Mouse (Mus musculus) lung, embryonic 14.5 days (tissue): Measurements from ENCODE around the gene Mvb12b. TPM values are rescaled to one million over a fixed set of nuclear protein-coding genes. Genes with fewer than 3 reads are reported as not detected.

Source experiments
- ATAC-seq: fragments of 200-750 bp; cut with Nextera tagmentation; 2 replicates; pipeline ENCODE4 v1.8.0; 2017; ENCODE audit warnings: mild to moderate bottlenecking, moderate TSS enrichment, moderate library complexity; ENCODE audit not compliant: insufficient read depth
- DNase-seq: peaks from one replicate; pipeline ENCODE4 v3.0.0-alpha.2; 2015
- H3K27ac ChIP-seq: fragments of 300-500 bp; sonication (generic); 2 replicates; pipeline ENCODE4 v1.5.1; 2014; ENCODE audit warnings: low read depth, mild to moderate bottlenecking, moderate library complexity
- H3K27me3 ChIP-seq: fragments of 300-500 bp; sonication (generic); 2 replicates; pipeline ENCODE4 v1.6.1; 2014; ENCODE audit warnings: low read length, control low read depth; ENCODE audit not compliant: insufficient read depth
- H3K36me3 ChIP-seq: fragments of 300-500 bp; sonication (generic); 2 replicates; pipeline ENCODE4 v1.6.1; 2014; ENCODE audit warnings: control low read depth; ENCODE audit not compliant: insufficient read depth
- H3K4me1 ChIP-seq: fragments of 300-500 bp; sonication (generic); 2 replicates; pipeline ENCODE4 v1.6.1; 2014; ENCODE audit warnings: antibody characterized with exemption, control low read depth; ENCODE audit not compliant: insufficient read depth
- H3K4me2 ChIP-seq: fragments of 300-500 bp; sonication (generic); 2 replicates; pipeline ENCODE4 v1.6.1; 2014; ENCODE audit warnings: mild to moderate bottlenecking
- H3K4me3 ChIP-seq: fragments of 300-500 bp; sonication (generic); 2 replicates; pipeline ENCODE4 v1.5.1; 2014; ENCODE audit warnings: low read depth, low read length
- H3K9ac ChIP-seq: fragments of 300-500 bp; sonication (generic); 2 replicates; pipeline ENCODE4 v1.6.1; 2014
- H3K9me3 ChIP-seq: fragments of 300-500 bp; sonication (generic); 2 replicates; pipeline ENCODE4 v1.6.1; 2016; ENCODE audit warnings: low read depth, low read length, control low read depth
- CTCF ChIP-seq: IDR thresholded peaks from 2 replicates; pipeline ENCODE4 v1.5.1; 2016; ENCODE audit warnings: antibody characterized with exemption, low read depth
- WGBS: fragments of 180-500 bp; shearing (Covaris S2); extraction: QIAGEN DNeasy Blood & Tissue Kit; methylation state at CpG from one replicate; pipeline ENCODE4 v1.1.7; 2014; 5-methylcytosine and 5-hydroxymethylcytosine counted together
- polyA plus RNA-seq: library from polyadenylated mRNA; unstranded; fragments of >200 nt; fragmentation: Nextera tagmentation; extraction: Ambion mirVana; gene quantifications from 2 replicates; pipeline ENCODE4 v1.2.1, GENCODE M21; 2014

Gene Mvb12b
- 20.7 and 24.8 TPM in 2 replicates for polyA plus RNA-seq

DNA sequence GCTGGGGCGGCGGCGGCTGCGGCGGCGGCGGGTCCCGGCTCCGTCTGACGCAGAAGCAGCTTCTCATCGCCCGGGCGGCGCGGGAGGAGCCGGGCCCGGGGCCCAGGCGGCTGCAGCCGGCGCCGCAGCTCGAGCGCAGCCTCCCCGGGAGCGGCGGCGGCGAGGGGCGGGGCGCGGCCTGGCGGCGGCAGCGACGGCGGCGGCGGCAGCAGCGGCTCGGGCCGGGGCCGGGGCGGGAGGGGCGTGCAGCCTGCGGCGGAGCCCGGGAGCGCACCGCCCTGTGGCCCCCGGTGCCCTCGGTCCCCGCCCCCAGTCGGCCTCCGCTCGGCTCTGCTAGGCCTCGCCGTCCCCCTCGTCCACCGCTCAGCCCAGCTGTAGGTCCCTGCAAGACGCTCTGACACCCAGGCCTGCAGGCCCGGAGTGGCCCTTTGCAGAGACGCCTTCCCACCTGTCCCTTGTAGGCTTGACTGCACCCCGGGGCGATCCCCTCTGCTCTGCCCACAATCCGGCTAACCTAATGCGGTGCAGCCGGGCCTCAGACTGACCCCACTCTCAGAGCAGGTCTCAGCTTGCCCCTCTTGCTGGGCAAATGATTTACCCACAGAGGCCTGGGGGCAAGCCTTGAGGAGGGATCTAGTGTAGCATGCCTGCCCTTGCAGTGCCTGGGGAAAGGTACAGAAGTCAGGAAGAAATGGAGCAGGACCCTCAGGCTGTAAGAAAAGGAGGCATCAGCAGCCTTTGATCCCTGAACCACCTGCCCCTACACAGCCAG, at the start of gene Mvb12b:
Gene Mvb12b (minus strand): TSS at position 619 of the 772 bp plus-strand sequence.
- Histone ChIP-seq H3K9me3 (no peaks in the 10 kb centered on the region), H3K4me2 (peak within 1 kb of the TSS; percentile 95), H3K4me3 (peak within 1 kb of the TSS; percentile 83), H3K4me1 (peaks cover 10% of the 10 kb centered on the region; the same call in 1 of the 2 replicates), H3K9ac (peak within 1 kb of the TSS; percentile 97), H3K27ac (peak within 1 kb of the TSS; percentile 89), H3K27me3 (no peaks in the 10 kb centered on the region), H3K36me3 (no peaks in the 10 kb centered on the region)
- peak; percentile 67 for DNase-seq
- no peak for TF ChIP-seq CTCF
- peak; percentile 81 for ATAC-seq
- WGBS = 1% methylated on average over 42 of the region's 67 CpGs

DNA sequence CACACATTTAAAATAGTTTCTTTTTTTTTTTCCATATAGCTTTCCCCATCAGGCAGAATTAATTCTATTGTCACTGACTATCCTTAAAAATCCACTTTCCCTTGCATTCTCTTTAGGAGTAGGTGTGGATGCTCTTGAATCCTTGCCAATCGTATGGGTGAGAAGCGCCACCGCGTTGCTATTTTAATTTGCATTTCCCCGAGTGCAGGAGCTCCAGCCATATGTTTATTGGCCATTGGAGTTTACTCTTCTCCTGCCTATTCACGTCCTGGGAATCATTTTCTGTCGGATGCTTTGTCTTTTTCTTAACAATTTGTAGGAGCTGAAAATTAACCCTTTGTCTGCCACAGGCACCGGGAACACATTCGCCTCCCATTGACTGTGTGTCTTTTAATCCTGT, 48.0 kb upstream of the Mvb12b start:
- Histone ChIP-seq H3K36me3 (no peaks in the 10 kb centered on the region), H3K4me2 (no peak overlapping the region), H3K9ac (no peak overlapping the region), H3K4me3 (no peak overlapping the region), H3K9me3 (no peaks in the 10 kb centered on the region), H3K27ac (no peak overlapping the region), H3K27me3 (no peaks in the 10 kb centered on the region), H3K4me1 (no peaks in the 10 kb centered on the region)
- no peak for TF ChIP-seq CTCF
- no peak for ATAC-seq
- no peak for DNase-seq
- 50% methylated on average over 9 of the region's 9 CpGs for WGBS

GRCm38 (mm10) chr2:33933606-33934510, 46.1 kb upstream of the Mvb12b start:
- WGBS = 62% methylated on average over 10 of the region's 10 CpGs
- DNase-seq = no peak

DNA sequence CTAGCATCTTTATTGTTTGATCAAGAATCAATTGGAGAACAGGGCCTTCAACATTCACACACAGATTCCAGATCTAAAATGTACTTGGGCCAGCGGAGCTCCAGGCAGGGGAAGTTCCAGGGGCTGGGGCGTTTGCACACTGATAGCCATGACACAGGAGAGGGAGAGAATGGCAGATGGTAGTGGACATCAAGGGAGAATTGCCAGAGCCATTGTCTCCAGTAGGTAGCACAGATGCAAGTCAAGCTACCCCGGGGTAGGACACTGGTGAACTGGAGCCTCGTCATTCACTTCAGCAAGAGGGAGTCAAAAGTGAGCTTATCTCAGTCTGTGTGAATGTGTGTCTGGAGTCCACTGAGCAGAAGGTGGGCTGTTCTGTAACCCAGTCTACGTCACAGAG, 43.4 kb upstream of the Mvb12b start:
- H3K27ac ChIP-seq = no peak overlapping the region
- no peaks in the 10 kb centered on the region for H3K36me3 ChIP-seq
- ATAC-seq (no peak), DNase-seq (no peak)
- WGBS = 72% methylated on average over 5 of the region's 5 CpGs
- no peak overlapping the region for H3K4me2 ChIP-seq
- H3K9ac ChIP-seq = no peak overlapping the region
- no peaks in the 10 kb centered on the region for H3K9me3 ChIP-seq
- no peak for TF ChIP-seq CTCF
- H3K4me3 ChIP-seq = no peak overlapping the region
- no peaks in the 10 kb centered on the region for H3K4me1 ChIP-seq
- no peaks in the 10 kb centered on the region for H3K27me3 ChIP-seq

More at GRCm38 (mm10) chr2:33933606-33934510, 46.1 kb upstream of the Mvb12b start:
- Histone ChIP-seq H3K4me3 (no peak overlapping the region), H3K4me2 (no peak overlapping the region), H3K36me3 (no peaks in the 10 kb centered on the region), H3K9ac (no peak overlapping the region), H3K27me3 (no peaks in the 10 kb centered on the region), H3K27ac (no peak overlapping the region), H3K9me3 (no peaks in the 10 kb centered on the region), H3K4me1 (no peaks in the 10 kb centered on the region)
- TF ChIP-seq CTCF = no peak
- no peak for ATAC-seq

DNA sequence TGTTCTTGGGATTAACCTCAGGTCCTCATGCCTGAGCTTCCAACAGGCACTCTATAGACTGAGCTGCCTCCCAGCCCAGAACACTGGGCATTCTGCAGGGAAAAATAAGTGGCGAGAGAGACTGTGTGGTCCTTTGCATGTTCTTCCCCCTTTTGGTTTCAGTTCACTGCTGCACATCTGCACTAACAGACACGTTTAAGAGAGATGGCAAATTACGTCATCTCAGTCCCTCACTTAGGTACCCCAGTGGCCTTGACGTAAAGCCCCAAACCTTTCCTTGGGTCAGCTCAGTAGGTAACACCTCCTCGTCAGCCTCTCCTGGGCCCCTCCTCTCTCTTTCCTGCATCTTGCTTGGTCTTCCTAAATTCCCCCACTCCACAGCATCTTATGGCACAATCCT, 37.5 kb upstream of the Mvb12b start:
- Histone ChIP-seq H3K27ac (no peak overlapping the region), H3K36me3 (no peaks in the 10 kb centered on the region), H3K27me3 (no peaks in the 10 kb centered on the region), H3K4me1 (peaks cover 7% of the 10 kb centered on the region; the same call in 1 of the 2 replicates), H3K9ac (no peak overlapping the region), H3K4me2 (no peak overlapping the region), H3K9me3 (no peaks in the 10 kb centered on the region), H3K4me3 (no peak overlapping the region)
- WGBS = 65% methylated on average over 5 of the region's 5 CpGs
- ATAC-seq = no peak
- no peak for TF ChIP-seq CTCF
- no peak for DNase-seq

GRCm38 (mm10) chr2:33923482-33923881, 35.7 kb upstream of the Mvb12b start:
- WGBS = 40% methylated on average over 5 of the region's 5 CpGs
- no peaks in the 10 kb centered on the region for H3K27me3 ChIP-seq
- H3K4me3 ChIP-seq = no peak overlapping the region
- H3K9ac ChIP-seq = no peak overlapping the region
- peaks cover 7% of the 10 kb centered on the region; the same call in 1 of the 2 replicates for H3K4me1 ChIP-seq
- no peak for ATAC-seq
- no peak for TF ChIP-seq CTCF
- DNase-seq = peak; percentile 31
- H3K4me2 ChIP-seq = no peak overlapping the region
- H3K36me3 ChIP-seq = no peaks in the 10 kb centered on the region
- no peaks in the 10 kb centered on the region for H3K9me3 ChIP-seq
- no peak overlapping the region for H3K27ac ChIP-seq

GRCm38 (mm10) chr2:33922466-33922865, 34.7 kb upstream of the Mvb12b start:
- no peak for ATAC-seq

More at GRCm38 (mm10) chr2:33922466-33922865, 34.7 kb upstream of the Mvb12b start:
- 88% methylated on average over 2 of the region's 2 CpGs for WGBS
- Histone ChIP-seq H3K9ac (no peak overlapping the region), H3K27me3 (no peaks in the 10 kb centered on the region), H3K4me2 (no peak overlapping the region), H3K9me3 (no peaks in the 10 kb centered on the region), H3K27ac (no peak overlapping the region), H3K4me3 (no peak overlapping the region), H3K4me1 (peaks cover 7% of the 10 kb centered on the region; the same call in 1 of the 2 replicates), H3K36me3 (no peaks in the 10 kb centered on the region)
- TF ChIP-seq CTCF = no peak
- DNase-seq = no peak
